Mouse (Mus musculus): ENCODE measurements around the gene Gnl2. TPM values are rescaled to one million over a fixed set of nuclear protein-coding genes. Genes with fewer than 3 reads are reported as not detected.

The Gnl2 gene
- polyA plus RNA-seq, 1 experiment: 10.3 TPM

DNA sequence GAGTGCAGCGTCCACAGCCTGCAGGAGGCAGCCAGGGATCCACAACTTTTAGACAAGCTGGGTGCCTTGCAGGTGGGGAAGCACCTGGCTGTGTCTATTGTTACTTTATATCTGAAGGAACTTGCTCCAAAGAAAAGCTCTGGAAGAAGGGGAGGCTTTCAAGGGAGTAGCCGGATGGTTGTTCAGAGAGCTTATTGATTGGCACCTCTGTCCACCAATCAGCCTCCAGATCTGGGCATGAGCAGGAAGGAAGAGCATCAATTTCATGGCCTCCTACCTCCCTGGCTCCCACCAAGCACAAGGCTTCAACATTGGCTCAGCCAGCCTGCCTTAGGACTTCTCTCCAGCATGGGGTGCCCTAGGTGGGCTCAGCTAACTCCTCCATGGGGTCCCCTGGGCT lies 43.1 kb upstream of the Gnl2 start:
- H3K36me3 ChIP-seq (ENCODE audit: control insufficient read depth, insufficient read depth, low read length): no peaks in the 10 kb centered on the region
- no peak overlapping the region for H3K27ac ChIP-seq (ENCODE audit: insufficient read depth, low read length)
- no peaks in the 10 kb centered on the region for H3K4me1 ChIP-seq (ENCODE audit: control insufficient read depth, insufficient read depth, insufficient read length)
- no peaks in the 10 kb centered on the region for H3K27me3 ChIP-seq (ENCODE audit: control insufficient read depth, insufficient read depth, low read length)
- DNase-seq (ENCODE audit: low read depth in 1 of 2, low spot score in 2 of 2): no peak
- 92% methylated on average over 2 of the region's 2 CpGs for WGBS
- H3K4me3 ChIP-seq (ENCODE audit: extremely low read depth, insufficient read depth, insufficient read length): no peak overlapping the region
- TF ChIP-seq CTCF (IDR thresholded peaks at IDR 0.05; ENCODE audit: extremely low read depth, insufficient read depth, insufficient read length, insufficient replicate concordance): no peak
- no peak for TF ChIP-seq POLR2A (IDR thresholded peaks at IDR 0.05; ENCODE audit: low read depth, low read length)

GRCm38 (mm10) chr4:124978201-124978600 lies 38.2 kb upstream of the Gnl2 start:
- no peak for TF ChIP-seq POLR2A (IDR thresholded peaks at IDR 0.05; ENCODE audit: low read depth, low read length)
- Histone ChIP-seq H3K27ac (ENCODE audit: insufficient read depth, low read length) (no peak overlapping the region), H3K4me3 (ENCODE audit: extremely low read depth, insufficient read depth, insufficient read length) (no peak overlapping the region), H3K27me3 (ENCODE audit: control insufficient read depth, insufficient read depth, low read length) (no peaks in the 10 kb centered on the region), H3K4me1 (ENCODE audit: control insufficient read depth, insufficient read depth, insufficient read length) (no peaks in the 10 kb centered on the region), H3K36me3 (ENCODE audit: control insufficient read depth, insufficient read depth, low read length) (no peaks in the 10 kb centered on the region)
- no peak for DNase-seq (ENCODE audit: low read depth in 1 of 2, low spot score in 2 of 2)
- 46% methylated on average over 5 of the region's 5 CpGs for WGBS

DNA sequence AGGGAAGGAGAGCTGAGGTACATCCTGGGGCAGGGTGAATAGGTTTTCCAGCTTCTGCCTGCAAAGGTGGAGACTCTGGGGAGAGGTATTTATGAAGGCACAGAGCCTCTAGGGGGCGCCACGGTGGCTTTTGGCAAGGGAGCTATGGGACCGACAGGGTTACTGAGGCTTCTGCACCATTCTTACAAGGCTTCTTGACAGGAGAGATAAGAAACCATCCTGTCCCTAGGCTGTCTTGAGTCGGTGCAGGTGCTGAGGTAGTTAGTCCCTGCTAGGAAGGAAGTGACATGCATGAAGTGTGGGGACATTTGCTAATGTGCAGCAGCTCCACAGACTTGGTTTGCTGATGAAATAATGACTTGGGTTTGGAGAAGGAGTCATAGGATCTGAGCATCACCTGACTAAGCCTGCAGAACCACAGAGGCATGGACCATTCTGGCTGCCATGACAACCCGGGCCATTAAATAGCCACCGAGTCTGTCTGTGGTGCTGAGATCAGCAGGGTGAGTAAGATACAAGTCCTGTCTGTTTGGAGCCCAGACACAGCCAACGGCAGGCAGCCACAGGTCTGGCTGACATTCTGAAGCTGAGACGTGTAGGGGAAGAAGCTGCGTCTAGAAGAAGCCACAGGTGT lies 32.4 kb upstream of the Gnl2 start:
- WGBS: 12% methylated on average over 9 of the region's 9 CpGs
- H3K36me3 ChIP-seq (ENCODE audit: control insufficient read depth, insufficient read depth, low read length): no peaks in the 10 kb centered on the region
- DNase-seq (ENCODE audit: low read depth in 1 of 2, low spot score in 2 of 2): no peak
- H3K27me3 ChIP-seq (ENCODE audit: control insufficient read depth, insufficient read depth, low read length): peaks cover 15% of the 10 kb centered on the region
- H3K4me3 ChIP-seq (ENCODE audit: extremely low read depth, insufficient read depth, insufficient read length): no peak overlapping the region
- TF ChIP-seq CTCF (IDR thresholded peaks at IDR 0.05; ENCODE audit: extremely low read depth, insufficient read depth, insufficient read length, insufficient replicate concordance): no peak
- TF ChIP-seq POLR2A (IDR thresholded peaks at IDR 0.05; ENCODE audit: low read depth, low read length): no peak
- no peak overlapping the region for H3K27ac ChIP-seq (ENCODE audit: insufficient read depth, low read length)
- H3K4me1 ChIP-seq (ENCODE audit: control insufficient read depth, insufficient read depth, insufficient read length): no peaks in the 10 kb centered on the region

GRCm38 (mm10) chr4:124984871-124985670 lies 31.3 kb upstream of the Gnl2 start:
- Histone ChIP-seq H3K36me3 (ENCODE audit: control insufficient read depth, insufficient read depth, low read length) (no peaks in the 10 kb centered on the region), H3K27ac (ENCODE audit: insufficient read depth, low read length) (no peak overlapping the region), H3K4me3 (ENCODE audit: extremely low read depth, insufficient read depth, insufficient read length) (no peak overlapping the region), H3K27me3 (ENCODE audit: control insufficient read depth, insufficient read depth, low read length) (peaks cover 18% of the 10 kb centered on the region), H3K4me1 (ENCODE audit: control insufficient read depth, insufficient read depth, insufficient read length) (no peaks in the 10 kb centered on the region)
- DNase-seq (ENCODE audit: low read depth in 1 of 2, low spot score in 2 of 2): no peak
- 34% methylated on average over 18 of the region's 18 CpGs for WGBS
- TF ChIP-seq POLR2A (IDR thresholded peaks at IDR 0.05; ENCODE audit: low read depth, low read length) (no peak), CTCF (IDR thresholded peaks at IDR 0.05; ENCODE audit: extremely low read depth, insufficient read depth, insufficient read length, insufficient replicate concordance) (no peak)

- Histone ChIP-seq H3K27ac (ENCODE audit: insufficient read depth, low read length) (no peak within 1 kb of the TSS), H3K36me3 (ENCODE audit: control insufficient read depth, insufficient read depth, low read length) (no peaks in the 10 kb centered on the region), H3K4me1 (ENCODE audit: control insufficient read depth, insufficient read depth, insufficient read length) (no peaks in the 10 kb centered on the region), H3K27me3 (ENCODE audit: control insufficient read depth, insufficient read depth, low read length) (peaks cover 20% of the 10 kb centered on the region), H3K4me3 (ENCODE audit: extremely low read depth, insufficient read depth, insufficient read length) (no peak within 1 kb of the TSS)
- TF ChIP-seq POLR2A (IDR thresholded peaks at IDR 0.05; ENCODE audit: low read depth, low read length) (no peak), CTCF (IDR thresholded peaks at IDR 0.05; ENCODE audit: extremely low read depth, insufficient read depth, insufficient read length, insufficient replicate concordance) (no peak)
- 3% methylated on average over 56 of the region's 62 CpGs for WGBS
- DNase-seq (ENCODE audit: low read depth in 1 of 2, low spot score in 2 of 2): no peak
Measured at GRCm38 (mm10) chr4:124985671-124986602, 30.4 kb upstream of the Gnl2 start, which contains the start of gene Rspo1. Gene Rspo1 (plus strand): TSS chr4:124986430.

DNA sequence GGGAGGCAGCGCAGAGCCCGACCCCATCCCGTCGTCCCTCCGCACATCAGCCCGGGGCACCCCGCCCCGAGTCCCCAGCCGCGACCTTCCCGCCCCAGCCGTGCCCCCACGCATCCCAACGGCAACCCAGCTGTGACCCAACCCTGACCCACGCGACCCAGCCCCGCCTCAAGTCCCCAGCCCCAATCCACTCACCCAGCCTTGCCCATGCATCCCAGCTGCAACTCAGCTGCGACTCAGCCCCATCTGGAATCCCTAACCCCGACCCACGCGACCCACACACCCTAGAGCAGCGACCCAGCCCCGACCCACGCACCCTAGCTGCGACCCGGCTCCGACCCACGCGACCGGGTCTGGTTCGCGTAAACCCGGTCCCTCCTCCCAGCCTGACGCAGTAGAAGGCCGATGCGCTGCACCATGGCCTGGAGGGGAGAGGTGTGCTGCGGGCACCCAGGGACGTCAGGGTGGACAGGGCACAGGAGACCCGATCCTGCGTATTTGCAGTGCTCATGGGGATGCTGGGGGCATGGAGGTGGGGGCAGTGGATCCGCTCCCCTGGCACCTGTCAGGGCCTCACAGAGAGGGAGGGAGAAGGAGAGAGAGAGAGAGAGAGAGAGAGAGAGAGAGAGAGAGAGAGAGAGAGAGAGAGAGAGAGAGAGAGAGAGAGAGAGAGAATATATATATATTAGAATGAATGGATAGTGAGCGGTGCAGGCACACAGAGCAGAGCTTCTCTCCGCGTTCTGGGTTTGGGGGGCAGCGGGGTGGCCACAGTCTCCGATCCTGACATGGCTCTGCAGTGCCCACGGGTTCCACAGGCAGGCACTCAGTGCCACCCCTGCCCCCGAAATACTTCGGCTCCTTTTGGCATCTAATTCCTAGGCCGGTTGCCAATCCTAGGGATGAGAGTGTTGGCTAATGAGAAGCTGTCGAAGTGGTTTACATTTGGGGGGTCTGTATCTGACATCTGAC lies 29.4 kb upstream of the Gnl2 start:
- Histone ChIP-seq H3K27ac (ENCODE audit: insufficient read depth, low read length) (no peak overlapping the region), H3K36me3 (ENCODE audit: control insufficient read depth, insufficient read depth, low read length) (no peaks in the 10 kb centered on the region), H3K27me3 (ENCODE audit: control insufficient read depth, insufficient read depth, low read length) (peaks cover 20% of the 10 kb centered on the region), H3K4me1 (ENCODE audit: control insufficient read depth, insufficient read depth, insufficient read length) (no peaks in the 10 kb centered on the region), H3K4me3 (ENCODE audit: extremely low read depth, insufficient read depth, insufficient read length) (no peak overlapping the region)
- TF ChIP-seq POLR2A (IDR thresholded peaks at IDR 0.05; ENCODE audit: low read depth, low read length) (no peak), CTCF (IDR thresholded peaks at IDR 0.05; ENCODE audit: extremely low read depth, insufficient read depth, insufficient read length, insufficient replicate concordance) (no peak)
- 11% methylated on average over 51 of the region's 51 CpGs for WGBS
- no peak for DNase-seq (ENCODE audit: low read depth in 1 of 2, low spot score in 2 of 2)
